Mouse (Mus musculus) G1E-ER4 (cell line): ENCODE results near the gene Trim63. TPM values are rescaled to one million over a fixed set of nuclear protein-coding genes. Genes with fewer than 3 reads are reported as not detected.

ENCODE experiments used
- GATA1 ChIP-seq: IDR thresholded peaks from one replicate; pipeline ENCODE4 v1.8.0; 2012; ENCODE audit warnings: low read length, inconsistent platforms
- polyA plus RNA-seq: library from polyadenylated mRNA; stranded (reverse); fragments of >175 nt; gene quantifications from 2 replicates; pipeline ENCODE4 v1.2.3, GENCODE M21; 2012

Trim63 gene
- polyA plus RNA-seq, 1 experiment: not detected

- no peak for TF ChIP-seq GATA1
Observed at GRCm38 (mm10) chr4:134319074-134319473, 4.2 kb downstream of the Trim63 start.

- no peak for TF ChIP-seq GATA1
Observed at GRCm38 (mm10) chr4:134319674-134320073, 4.8 kb downstream of the Trim63 start.

GRCm38 (mm10) chr4:134321524-134321923 is 6.6 kb downstream of the Trim63 start:
- no peak for TF ChIP-seq GATA1

- no peak for TF ChIP-seq GATA1
Observed at GRCm38 (mm10) chr4:134324655-134325054, 9.7 kb downstream of the Trim63 start.

DNA sequence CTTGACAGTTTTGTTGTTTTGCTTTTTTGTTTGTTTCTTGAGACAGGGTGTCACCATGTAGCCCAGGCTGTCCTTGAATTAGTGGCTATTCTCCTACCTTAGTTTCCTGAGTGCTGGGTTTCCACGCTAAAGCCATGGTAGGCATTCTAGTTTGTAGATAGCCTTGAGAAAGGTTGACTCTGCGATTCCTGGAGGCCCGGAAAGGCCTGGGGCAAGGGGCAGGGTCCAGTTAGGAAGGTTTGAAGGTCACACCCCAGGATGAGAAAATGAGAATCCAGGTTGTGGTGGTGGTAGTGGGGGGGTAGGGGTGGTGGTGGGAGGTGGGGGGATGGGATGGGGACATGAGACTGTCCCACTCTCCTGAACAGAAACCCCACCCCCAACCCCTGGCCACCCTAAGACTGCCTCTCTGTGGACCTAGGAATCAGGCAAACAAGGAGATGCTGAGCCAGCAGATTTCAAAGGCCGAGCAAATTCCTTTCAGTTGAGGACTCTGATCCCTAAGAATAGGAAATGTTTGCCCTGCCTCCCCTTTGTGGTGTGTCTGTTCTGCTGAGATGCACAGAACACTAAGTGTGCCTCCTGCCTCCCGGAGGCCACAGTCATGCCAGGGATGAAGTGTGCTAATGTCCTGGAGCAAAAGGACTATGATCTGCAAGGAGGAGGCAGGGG is 12.1 kb downstream of the Trim63 start:
- TF ChIP-seq GATA1: no peak

GRCm38 (mm10) chr4:134328151-134328550 is 13.2 kb downstream of the Trim63 start:
- TF ChIP-seq GATA1: no peak

GRCm38 (mm10) chr4:134328832-134329231 is 13.9 kb downstream of the Trim63 start:
- TF ChIP-seq GATA1: no peak

DNA sequence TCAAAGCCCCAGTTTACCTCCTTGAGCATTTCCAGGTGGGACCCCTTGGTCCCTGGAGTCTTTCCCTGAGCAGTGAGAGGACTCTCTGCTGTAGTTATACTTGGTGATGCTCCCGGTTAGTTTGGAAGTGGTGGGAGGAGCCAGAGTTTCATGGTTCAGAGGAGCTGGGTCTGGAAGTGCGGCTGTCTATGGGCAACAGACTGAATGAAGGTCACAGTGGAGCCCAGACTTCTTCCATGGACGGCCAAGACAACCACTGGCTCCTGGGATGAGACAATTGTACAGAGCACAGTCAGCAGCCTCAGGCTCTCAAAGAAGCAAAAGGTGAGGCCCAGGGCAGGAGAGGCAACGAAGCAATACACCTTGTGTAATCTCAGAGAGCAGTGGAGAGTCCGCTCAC is 15.4 kb downstream of the Trim63 start:
- no peak for TF ChIP-seq GATA1

GRCm38 (mm10) chr4:134342213-134342779 is 27.4 kb downstream of the Trim63 start:
- no peak for TF ChIP-seq GATA1

GRCm38 (mm10) chr4:134343071-134344031 is 28.4 kb downstream of the Trim63 start, which contains the start of gene Slc30a2:
TSS of gene Slc30a2 (plus strand) at chr4:134343181.
- TF ChIP-seq GATA1: no peak

DNA sequence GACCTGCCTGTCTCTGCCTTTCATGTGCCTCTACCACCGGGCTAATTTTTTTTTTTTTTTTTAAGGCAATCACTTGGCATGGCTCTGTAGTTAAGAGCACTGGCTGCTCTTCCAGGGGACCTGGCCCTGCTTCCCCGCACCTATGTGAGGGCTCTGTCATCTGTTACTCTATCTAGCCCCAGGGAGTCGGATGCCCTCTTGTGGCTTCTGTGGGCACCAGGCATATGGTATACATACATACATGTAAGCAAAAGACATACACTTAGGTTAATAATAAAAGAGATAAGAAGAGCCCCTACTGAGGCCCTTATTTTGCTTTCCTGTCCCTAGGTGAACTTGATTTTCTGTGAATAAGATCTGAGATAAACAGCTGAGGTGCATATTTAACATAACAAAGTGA is 29.7 kb downstream of the Trim63 start:
- no peak for TF ChIP-seq GATA1

DNA sequence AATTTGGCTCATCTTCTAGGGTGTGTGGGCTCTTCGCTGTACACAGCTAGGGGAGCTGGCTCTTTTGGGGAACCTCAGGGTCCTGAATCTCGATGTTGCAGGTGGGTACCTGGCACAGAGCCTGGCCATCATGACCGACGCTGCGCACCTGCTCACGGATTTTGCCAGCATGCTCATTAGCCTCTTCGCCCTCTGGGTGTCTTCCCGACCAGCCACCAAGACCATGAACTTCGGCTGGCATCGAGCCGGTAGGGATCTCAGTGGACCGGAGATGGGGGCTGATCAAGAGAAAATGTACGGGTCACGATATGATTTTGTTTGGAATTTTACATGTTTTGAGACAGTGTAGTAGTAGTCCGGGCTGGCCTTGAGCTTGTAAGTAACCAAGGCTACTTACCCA is 30.9 kb downstream of the Trim63 start:
- no peak for TF ChIP-seq GATA1

DNA sequence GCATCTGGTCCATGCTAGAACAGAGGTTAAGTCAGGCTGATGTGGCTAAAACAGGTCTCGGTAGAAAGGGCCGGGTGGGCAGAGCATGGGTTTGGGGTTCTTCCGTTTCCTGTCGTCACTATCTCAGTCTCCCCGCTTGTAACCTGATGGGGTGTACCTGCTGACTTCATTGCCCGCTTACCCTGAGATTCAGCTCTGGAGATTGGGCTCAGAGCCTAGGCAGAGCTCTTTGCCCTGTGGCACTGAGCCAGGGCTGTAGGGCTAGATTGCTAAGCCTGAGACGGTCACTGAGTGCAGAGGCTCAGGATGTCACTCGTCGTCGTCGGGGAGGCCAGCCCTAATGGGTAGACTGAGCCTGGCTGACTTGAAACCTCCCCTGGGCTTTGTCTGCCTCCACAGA is 33.2 kb downstream of the Trim63 start:
- TF ChIP-seq GATA1: no peak

DNA sequence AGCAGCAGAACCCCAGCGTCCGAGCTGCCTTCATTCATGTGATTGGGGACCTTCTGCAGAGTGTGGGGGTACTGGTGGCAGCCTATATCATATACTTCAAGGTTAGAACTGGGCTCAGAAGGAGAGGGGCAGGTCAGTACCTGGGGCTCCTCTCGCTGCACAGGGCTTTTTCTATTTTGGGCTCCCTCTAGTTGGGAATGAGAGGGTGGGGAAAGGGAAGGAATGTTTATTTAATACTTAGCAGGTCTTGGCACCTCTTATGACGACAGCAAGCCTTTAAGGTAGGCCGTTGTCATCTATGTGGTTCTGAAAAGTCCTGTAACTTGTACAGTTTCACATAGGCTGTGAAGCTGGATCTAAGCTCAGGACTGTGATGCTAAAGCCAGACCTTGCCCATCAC is 33.6 kb downstream of the Trim63 start:
- TF ChIP-seq GATA1: no peak

- no peak for TF ChIP-seq GATA1
Observed at GRCm38 (mm10) chr4:134349829-134350228, 34.9 kb downstream of the Trim63 start.

GRCm38 (mm10) chr4:134350641-134351040 is 35.7 kb downstream of the Trim63 start:
- TF ChIP-seq GATA1: no peak
